Mouse (Mus musculus) c-Kit-negative CD71-positive TER-119-positive erythroid progenitor cells, embryonic 14.5 days (primary cell): ENCODE data around the gene Wdr86.
"Not testable (repeated sequence)": the region's sequence is repeated elsewhere in the genome, so short reads cannot be mapped to it uniquely, and the experiment has no call there.

ENCODE experiments used
- DNase-seq: peaks from one replicate; pipeline ENCODE4 v3.0.0-alpha.2; 2013; ENCODE audit warnings: low read depth, low spot score

Gene Wdr86

DNA sequence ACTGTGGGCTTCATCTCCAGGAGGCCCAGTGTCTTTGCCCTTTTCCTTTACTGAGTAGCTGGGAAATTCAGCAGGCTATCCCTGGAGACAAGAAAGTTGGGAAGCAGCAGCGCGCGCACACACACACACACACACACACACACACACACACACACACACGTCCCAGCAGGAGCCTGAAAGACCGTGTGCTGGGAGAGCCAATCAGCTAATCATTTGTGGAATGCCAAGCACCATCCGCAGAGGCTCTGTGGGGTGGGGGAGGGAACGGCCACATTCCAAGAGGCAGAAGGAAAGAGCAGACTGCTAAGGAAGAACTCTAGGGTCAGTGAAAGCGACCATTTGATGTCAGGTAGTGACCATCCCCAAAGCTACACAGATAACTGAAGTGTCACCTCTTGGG lies 2.6 kb upstream of the Wdr86 start:
- no peak for DNase-seq

DNA sequence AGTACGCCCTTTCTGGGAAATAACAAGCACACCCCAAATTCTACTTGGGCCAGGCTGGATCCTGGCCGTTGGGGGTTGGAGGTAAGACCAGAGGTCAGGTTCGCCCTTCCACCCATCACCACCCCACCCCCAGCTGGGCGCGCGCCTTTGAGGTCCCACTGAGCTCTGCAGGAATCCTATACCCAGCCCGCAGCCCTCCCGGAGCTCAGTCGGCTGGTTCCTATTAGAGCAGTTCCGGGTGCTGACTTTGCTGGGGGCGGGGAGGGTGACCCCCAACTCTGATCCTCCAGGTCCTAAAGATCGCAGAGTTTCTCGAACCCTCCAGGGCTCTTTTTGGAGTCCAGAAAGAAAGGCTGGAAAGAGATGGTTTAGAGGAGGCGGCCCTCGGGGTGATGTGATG lies 459 bp upstream of the Wdr86 start:
- DNase-seq, result no peak

DNA sequence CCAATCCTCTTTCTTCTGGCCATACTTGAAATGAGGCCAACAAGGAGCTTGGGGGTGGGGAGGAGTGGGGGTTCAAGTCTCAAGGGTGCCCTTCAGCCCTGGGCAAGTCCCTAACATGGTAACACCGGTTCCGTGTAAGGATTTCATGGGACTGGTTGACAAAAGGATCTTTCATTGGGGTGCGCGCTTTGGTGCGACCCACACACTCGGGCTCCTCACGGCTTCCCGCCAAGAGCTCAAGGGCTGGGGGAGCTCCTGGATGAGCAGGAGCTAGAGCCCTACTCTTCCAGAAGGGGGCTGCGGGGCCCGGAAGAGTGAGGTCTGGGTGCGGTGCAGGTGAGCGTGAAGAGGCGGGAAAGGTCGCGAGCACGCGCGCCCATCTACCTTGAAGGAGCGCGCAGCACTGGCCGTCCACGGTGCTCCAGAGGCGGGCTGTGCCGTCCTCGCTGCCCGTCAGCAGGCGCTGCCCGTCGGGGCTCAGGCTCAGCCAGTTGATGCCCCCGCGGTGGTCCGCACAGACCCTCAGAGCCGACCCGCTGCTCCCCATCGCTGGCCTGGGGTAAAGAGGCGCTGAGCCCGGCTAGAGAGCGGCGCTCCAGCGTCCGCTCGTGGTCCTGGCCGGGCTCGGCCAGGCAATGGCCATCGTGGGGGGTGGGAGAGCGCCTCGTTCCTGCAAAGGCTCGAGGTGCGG lies 585 bp downstream of the Wdr86 start:
- no peak for DNase-seq

DNA sequence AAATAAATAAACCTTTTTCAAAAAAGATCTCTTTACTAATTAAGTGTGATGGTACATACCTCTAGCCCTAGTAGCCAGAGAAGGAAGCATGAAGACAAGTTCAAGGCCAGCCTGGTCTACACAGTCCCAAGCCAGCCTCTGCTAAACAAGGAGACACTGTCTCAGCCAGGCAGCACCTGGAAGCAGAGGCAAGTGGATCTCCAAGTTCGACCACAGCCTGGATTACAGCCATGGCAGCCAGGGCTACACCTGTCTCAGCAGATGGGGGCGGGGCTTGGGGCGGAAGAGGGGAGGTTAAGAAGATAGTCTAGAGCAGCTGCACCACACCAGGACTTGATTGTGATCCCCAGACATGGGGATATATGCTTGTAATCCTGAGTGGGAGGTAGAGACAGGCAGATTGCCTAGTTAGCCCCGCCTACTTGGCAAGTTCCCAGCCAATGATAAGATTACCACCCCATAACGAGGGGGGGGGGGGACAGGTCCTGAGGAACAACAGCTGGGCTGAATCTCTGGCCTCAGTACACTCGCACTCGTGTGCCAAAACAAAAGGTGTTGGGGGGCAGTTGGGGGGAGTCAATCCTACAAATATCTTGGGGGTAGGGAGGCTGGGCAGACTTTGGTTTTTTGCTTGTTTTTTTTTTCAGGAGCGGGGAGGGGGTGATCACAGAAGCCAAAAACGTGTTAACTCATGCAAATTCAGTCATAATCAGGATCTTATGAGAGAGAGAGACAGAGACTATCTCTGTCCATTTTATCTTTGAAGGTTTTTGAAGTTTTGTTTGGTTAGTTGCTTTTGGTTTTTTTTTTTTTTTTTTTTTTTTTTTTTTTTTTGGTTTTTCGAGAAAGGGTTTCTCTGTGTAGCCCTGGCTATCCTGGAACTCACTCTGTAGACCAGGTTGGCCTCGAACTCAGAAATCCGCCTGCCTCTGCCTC lies 3.4 kb downstream of the Wdr86 start:
- DNase-seq, result no peak

DNA sequence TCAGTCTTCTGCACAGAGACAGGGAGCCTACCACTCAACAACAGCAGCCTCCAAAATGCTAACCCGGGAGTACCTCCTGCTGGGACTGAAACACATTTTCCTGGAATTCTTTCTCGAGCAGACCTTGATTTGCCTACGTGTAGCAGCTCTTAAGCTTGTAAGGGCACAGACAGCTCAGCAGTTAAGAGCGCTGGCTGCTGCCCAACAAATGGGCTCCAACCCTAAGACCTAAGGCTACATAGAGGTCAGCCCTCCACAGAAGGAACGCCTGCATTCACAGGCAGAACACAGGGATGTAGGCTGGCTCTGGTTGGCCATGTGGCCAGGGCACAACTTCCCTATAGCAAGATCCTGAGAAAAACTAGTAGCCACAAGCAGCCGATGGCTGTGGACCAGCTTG lies 4.6 kb downstream of the Wdr86 start:
- DNase-seq, result no peak

DNA sequence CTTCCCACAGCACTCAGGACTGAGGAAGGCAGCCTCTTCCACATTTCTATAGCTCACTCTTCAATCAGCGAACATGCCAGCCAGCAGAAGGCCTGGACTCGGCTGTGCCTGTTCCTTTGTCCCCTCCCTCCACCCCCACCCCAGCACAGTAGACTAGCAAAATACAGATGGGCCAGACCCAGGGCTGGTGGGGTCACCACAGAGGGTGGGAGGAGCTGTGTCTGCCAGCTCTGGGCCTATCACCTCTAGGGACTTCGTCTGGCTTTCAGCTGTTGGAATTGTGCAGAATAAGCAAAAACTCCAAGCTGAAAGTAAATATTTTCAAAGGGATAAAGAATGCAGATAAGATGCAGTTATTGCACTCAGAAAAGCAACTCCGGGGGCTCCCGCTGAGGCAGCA lies 5.7 kb downstream of the Wdr86 start:
- DNase-seq, result no peak

DNA sequence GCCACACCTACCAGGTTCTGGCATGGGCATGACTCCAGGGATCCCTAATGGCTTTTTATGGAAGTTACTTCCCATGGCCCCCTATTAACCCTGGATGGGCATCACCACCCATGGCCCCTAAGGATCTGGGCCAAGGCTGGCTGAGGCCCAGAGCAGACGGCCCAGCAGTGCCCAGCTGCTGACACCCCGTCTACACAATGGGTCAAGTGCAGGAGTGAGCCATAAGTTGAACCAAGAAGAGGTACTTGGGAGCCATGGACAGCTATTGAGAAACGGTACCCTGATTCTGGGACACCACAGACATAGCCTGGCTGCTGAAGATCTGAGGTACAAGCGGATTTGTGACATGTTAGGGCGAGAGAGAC lies 6.3 kb downstream of the Wdr86 start:
- no peak for DNase-seq

DNA sequence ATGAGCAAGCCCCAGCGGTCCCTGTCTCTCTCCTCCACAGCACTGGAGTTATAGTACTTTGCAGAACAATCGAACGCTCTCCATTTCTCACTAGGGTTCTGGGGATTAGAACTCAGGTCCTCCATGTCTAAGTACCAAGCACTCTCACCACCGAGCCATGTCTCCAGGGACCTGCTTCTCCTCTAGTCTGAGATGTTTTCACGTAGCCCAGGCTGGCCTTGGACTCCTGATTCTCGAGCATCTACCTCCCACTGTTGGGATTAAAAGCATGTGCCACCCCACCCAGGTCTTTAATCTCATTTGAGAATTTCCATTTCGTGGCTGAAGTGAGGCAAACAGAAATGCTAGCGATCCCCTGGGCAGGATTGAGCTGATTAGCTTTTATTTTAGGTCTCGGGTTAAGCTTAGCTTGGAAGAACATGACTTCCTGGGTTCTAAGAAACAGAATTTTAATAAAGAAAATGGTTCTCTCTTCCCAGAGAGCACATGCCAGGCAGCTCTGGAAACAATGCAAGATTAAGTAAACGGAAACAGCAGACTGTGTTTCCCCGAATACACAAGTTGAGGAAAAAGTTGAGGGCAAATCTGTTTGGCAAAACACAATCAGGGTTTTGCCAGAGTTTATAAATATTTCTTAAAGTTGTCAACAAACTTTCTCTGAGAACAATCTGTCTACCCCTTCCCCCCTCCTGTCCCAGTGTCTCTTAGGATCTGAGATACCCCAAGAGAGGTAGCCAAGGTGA lies 6.8 kb downstream of the Wdr86 start:
- DNase-seq, result no peak

DNA sequence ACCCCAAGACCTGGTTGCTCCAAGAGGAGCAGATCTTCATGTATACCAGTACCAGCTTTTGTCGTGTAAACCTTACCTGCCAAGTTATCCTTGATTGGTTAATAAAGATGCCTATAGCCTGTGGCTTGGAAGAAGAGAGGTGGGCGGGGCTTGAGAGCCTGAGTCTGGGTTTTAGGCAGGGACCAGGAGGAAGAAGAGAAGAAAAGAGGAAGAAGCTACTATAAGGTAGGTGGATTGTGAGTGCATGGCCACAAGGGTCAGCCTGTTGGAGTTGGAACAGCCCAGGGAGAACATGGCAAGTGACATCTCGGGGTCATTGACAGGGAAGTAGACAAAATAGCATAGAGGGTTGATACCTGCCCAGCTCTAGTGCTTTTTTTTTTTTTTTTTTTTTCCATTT lies 10.7 kb downstream of the Wdr86 start:
- DNase-seq, result no peak

DNA sequence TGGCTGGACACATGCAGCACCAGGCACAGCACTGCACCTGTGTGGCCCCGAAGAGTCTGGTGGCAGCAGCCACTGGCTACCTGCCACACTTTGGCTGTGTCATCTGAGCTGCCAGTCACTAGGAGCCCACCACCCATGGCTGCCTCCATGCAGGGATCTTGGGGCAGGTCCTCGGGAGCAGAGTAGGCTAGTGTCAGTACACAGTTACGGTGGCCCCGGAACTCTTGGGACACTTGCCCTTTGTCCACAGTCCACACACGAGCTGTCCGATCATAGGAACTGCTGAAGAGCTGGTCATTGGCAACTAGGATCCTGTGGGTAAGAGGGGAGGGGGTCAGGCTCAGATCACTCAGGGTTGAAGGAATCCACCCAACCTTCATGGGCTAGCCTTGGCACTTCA lies 12.5 kb downstream of the Wdr86 start:
- DNase-seq, result no peak

DNA sequence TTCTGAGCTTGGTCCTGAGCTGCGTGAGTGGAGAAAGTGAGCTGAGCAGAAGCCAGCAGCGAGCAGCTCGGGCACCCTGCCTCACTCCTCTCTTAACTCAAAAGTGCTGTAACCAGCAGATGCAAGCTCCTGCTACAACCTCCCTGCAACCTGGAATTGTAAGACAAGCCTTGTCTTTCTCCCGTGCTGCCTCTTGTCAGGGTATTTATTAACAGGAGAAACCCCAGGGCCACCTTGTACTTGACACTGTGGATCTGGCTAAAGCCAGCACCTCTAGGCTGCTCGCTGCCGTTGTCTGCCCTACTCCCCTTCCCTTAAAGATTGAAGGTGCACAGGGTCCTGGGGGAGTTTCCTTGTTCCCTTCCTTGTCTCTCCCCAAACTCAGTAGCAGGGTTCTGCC lies 16.5 kb downstream of the Wdr86 start:
- no peak for DNase-seq

DNA sequence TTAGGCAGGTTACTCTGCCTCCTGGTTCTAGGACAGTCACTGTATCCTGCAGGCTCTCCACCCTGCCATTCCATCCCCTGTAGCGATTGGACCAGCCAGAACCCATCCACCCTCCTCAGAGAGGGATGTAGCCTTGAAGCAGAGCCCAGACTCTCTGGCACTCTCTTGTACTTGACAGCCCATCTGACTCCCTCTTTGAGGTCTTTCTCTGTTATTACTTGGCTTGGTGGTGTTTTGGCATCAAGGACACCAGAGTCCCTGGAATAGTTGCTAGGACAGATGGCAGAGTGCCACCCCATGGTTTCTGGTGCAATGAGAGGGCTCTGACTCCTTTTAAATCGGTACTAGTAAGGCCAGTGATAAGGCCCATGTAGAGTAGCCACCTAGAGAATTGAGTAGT lies 17.3 kb downstream of the Wdr86 start:
- no peak for DNase-seq

DNA sequence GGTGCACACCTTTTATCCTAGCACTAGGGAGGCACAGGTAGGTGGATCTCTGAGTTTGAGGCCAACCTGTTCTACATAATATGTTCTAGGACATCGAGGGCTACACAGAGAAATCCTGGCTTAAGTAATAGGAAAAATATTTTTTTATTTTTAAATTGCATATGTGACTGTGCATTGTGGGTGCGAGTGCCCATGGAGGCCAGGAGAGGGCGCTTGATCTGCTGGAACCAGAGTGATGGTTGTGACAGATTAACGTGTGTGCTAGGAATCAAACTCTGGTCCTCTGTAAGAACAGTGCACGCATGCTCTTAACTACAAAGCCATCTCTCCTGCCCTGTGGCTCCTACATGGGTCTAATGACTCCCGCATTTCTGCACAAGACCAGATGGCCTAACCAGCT lies 18.9 kb downstream of the Wdr86 start:
- no peak for DNase-seq

DNA sequence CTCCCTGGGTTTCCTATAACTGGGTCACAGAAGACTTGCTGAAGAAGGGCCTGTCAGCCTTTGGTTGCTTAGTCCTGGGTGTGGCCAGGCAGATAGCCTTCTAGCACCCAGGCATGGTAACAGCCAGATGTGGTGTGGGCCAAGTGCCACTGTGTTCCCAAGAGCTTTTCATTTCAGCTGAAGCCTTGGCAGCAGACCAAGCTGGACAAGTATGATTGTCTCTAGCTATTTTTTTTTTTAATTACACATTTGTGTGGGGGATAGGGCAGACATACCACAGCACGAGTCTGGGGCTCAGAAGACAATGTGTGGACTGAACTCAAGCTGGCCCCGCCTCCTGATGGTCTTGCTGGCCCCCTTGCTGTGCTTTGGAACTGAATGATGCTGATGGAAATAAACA lies 20.6 kb downstream of the Wdr86 start:
- DNase-seq, result no peak

DNA sequence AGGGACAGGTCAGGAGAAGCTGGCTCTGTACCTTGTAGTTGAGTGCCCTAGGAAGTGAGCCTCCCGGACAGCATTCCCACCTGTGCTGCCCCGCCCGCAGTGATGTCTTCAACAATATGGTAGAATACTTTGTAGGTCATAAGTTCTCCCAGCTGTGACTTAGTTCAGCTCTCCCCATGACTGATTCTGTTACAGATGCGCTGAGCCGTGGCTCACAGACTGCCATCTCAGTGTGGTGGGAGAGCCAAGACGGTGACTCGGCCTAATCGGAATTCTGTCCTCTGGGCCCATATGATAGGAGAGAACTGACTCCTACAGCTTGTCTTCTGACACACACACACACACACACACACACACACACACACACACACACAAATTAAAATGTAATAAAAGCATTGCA lies 25.9 kb downstream of the Wdr86 start:
- DNase-seq, result no peak

DNA sequence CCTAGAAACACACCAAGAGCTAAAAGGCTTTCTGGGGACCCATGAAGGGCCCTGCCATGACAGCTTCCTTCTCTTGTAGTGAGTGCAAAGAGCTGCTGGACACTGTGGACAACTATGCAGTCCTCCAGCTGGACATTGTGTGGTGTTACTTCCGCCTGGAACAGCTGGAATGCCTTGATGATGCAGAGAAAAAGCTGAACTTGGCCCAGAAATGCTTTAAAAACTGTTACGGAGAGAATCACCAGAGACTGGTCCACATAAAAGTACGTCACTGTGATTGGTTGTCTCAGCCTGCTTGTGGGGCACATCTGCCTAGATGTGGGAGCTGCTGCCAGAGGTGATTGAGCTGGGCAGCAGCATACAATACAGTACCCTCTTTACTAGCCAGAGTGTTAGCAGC lies 29.3 kb downstream of the Wdr86 start:
- DNase-seq, result no peak

DNA sequence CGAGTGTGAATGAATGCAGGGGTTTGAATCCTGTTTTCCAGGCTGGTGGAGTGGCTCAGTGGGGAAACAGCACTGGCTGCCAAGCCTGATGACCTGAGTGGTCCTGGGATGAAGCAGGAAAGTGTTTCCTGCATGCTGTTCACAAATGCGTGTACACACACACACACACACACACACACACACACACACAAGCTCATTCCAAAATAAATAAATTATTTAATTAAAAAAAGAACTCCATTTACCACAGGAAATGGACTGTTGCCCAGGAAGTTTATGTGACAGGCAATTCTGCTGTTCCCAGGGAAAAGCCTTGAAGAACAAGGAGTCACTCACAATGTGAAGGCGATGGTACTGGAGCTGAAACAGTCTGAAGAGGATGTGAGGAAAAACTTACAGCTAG lies 33.8 kb downstream of the Wdr86 start:
- DNase-seq, result no peak

DNA sequence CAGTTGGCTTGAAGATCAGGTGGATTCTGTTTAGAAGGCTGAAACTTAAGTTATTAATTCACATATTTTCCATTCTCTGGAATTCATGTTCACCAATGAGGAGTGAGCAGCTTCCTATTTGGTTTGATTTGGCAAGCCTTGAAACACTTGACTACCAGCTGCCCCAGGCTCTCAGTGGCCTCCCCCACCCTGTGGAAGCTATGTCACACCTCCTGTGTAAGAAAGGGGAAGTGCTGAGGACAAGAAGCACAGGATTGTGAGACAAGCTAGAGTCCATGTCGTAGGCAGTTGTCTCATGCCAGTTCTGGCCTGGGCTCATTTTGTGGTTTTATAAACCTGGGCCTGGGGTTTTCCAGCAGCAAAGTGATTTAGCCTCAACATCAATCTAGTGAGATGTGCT lies 42.8 kb downstream of the Wdr86 start:
- DNase-seq, result no peak

DNA sequence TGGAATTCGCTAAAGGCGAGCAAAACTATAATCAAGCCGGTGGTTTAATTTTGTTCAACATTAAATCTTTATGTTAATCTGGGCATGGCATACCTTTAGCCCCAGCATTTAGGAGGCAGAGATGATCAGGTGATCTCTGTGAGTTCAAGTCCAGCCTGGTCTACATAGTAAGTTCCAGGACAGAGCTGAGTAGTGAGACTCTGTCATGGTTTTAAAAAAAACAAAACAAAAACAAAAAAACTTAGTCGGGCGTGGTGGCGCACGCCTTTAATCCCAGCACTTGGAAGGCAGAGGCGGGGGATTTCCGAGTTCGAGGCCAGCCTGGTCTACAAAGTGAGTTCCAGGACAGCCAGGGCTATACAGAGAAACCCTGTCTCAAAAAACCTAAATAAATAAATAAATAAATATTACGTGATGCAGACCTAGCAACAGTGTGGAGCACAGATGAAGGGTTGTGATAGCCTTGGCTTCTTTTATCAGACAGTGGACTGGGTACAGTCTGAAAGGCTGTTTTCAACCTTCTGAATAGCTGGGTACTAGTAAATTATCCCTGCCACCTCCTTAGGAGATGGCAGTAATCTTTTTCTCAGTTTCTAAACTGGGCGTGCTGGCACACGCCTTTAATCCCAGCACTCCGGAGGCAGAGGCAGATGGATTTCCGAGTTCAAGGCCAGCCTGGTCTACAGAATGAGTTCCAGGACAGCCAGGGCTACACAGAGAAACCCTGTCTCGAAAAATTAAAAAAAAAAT lies 43.7 kb downstream of the Wdr86 start:
- not testable (repeated sequence) for DNase-seq

DNA sequence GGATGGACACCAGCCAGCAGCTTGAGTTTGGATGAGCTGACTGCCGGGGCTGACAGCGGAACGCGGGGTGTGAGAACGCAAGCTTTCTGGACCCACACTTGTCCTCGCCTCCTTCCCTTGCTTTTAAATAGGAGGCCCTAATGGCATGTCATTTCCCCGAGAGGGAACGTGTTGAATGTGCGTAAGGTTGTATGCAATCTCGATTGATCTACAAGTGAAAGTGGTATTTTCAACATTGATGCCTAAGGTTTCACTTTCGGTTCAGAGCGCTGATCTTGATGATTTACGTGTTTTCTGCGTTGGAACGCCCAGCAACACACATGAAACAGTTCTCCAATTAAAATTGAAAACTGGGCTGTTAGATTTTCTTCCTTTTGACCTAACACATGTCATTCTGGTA lies 44.4 kb downstream of the Wdr86 start:
- peak; percentile 62 for DNase-seq

DNA sequence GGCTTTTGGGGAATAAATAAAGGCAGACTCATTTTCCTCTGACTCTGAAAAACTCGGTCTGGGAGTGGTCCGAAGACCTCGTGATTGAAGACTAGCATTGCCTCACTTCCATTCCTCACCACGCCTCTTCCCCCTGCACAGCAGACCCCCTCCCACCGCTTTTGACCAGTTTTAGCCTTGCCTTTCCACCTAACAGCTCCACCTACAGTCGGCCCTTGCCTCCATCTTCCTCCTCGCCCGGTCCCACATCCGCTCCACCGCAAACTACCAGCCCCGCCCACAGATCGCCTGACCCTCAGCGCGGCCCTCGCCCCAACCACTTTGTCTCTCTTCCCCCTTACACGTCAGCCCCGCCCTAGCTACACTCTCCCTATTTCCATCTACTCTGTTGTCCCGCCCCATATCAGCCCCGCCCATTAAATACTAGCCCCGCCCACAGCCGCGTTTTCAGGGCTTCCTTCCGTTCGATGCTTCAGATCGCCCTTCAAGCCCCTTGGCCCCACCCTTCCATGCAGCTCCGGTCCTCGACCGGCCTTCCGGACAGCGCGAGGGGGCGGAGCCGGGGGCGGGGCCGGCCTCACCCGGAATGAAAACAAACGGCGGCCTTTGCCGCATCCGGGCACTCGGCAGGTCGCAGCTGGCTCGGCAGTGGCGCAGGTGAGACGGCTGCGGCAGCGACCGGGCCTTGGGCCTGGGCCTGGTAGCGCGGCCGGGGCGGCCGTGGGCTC lies 45.0 kb downstream of the Wdr86 start, which contains the start of gene Nub1:
Nub1 (plus strand) TSS at position 167 of the 728 bp plus-strand sequence.
- peak; percentile 99 for DNase-seq
